Mouse (Mus musculus) forebrain, embryonic 14.5 days (tissue): ENCODE measurements around the gene Mycl. TPM values are rescaled to one million over a fixed set of nuclear protein-coding genes. Genes with fewer than 3 reads are reported as not detected.

Experiments
- ATAC-seq: fragments of 200-750 bp; cut with Nextera tagmentation; 2 replicates; pipeline ENCODE4 v1.8.0; 2017; ENCODE audit warnings: mild to moderate bottlenecking, moderate library complexity
- DNase-seq: peaks from one replicate; pipeline ENCODE4 v3.0.0-alpha.2; 2015; ENCODE audit warnings: low spot score
- H3K27ac ChIP-seq: fragments of 300-500 bp; sonication (generic); 2 replicates; pipeline ENCODE4 v1.5.1; 2014; ENCODE audit warnings: low read depth, mild to moderate bottlenecking, control low read depth, low read length, moderate library complexity
- H3K27me3 ChIP-seq: fragments of 300-500 bp; sonication (generic); replicated peaks from 2 replicates; pipeline ENCODE4 v1.6.1; 2014; ENCODE audit warnings: low read length, control low read depth, mixed read lengths; ENCODE audit not compliant: control insufficient read depth, insufficient read depth
- H3K36me3 ChIP-seq: fragments of 300-500 bp; sonication (generic); 2 replicates; pipeline ENCODE4 v1.6.1; 2014; ENCODE audit warnings: low read length, control low read depth; ENCODE audit not compliant: control insufficient read depth, insufficient read depth
- H3K4me1 ChIP-seq: fragments of 300-500 bp; sonication (generic); 2 replicates; pipeline ENCODE4 v1.6.1; 2014; ENCODE audit warnings: antibody characterized with exemption, low read length, control low read depth; ENCODE audit not compliant: control insufficient read depth, insufficient read depth
- H3K4me2 ChIP-seq: fragments of 300-500 bp; sonication (generic); 2 replicates; pipeline ENCODE4 v1.6.1; 2014; ENCODE audit warnings: mild to moderate bottlenecking, control low read depth, low read length
- H3K4me3 ChIP-seq: fragments of 300-500 bp; sonication (generic); 2 replicates; pipeline ENCODE4 v1.5.1; 2014; ENCODE audit warnings: low read depth, low read length, control low read depth
- H3K9ac ChIP-seq: fragments of 300-500 bp; sonication (generic); 2 replicates; pipeline ENCODE4 v1.6.1; 2014; ENCODE audit warnings: mild to moderate bottlenecking, low read length, control low read depth, moderate library complexity
- H3K9me3 ChIP-seq: fragments of 300-500 bp; sonication (generic); replicated peaks from 2 replicates; pipeline ENCODE4 v1.6.1; 2016; ENCODE audit warnings: low read length, control low read depth, mixed read lengths; ENCODE audit not compliant: control insufficient read depth
- WGBS: fragments of 180-500 bp; shearing (Covaris S2); extraction: QIAGEN DNeasy Blood & Tissue Kit; methylation state at CpG from one replicate; pipeline ENCODE4 v1.1.7; 2014; 5-methylcytosine and 5-hydroxymethylcytosine counted together
- polyA plus RNA-seq: library from polyadenylated mRNA; unstranded; fragments of >200 nt; fragmentation: Nextera tagmentation; extraction: Ambion mirVana; gene quantifications from 2 replicates; pipeline ENCODE4 v1.2.1, GENCODE M21; 2014

Mycl gene
- polyA plus RNA-seq, result 70.5 and 77.4 TPM in 2 replicates

DNA sequence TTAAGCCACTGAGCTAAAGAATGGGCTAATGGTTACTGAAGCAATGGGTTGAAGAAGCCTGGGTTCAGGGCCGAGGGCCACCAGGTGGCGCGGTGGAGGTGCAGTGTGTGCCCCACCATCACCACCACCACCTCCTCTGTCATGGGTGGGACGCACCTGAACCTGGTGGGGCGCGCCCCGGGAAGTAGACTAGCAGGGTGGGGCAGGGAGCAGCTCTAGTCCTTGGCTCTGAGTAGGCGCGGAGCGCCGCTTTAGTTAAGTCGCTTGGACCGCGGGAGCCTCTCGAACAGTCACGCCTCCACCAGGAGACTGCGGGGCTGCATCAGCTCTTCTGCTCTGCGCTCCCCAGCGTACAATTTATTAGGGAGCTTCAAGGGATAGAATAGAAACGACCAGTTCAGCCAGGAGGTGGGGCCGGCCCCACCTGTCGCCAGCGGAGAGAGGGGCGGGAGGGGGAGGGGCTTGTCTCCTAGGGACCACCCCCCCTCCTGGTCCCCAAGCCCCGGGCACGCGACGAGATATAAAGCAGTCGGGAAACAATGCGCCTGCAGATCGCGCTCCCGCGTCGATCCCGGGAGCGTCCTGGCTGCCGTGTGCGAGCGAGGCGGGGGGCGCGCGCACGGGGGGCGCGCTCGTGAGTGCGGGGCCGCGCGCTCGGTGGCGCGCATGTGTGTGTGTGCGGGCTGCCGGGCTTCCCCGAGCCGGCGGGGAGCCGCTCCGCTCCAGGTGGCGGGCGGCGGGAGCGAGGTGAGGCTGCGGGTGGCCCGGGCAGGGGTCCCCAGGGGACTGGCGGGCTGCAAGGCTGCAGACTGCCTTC is at the start of gene Mycl:
Gene Mycl, plus strand, starts transcription at position 249 of the 817 bp plus-strand sequence.
- DNase-seq, result peak; percentile 97
- Histone ChIP-seq H3K36me3 (peaks cover 8% of the 10 kb centered on the region), H3K4me2 (peak within 1 kb of the TSS; percentile 73), H3K4me1 (peaks cover 15% of the 10 kb centered on the region), H3K9ac (peak within 1 kb of the TSS; percentile 95), H3K27ac (peak within 1 kb of the TSS; percentile 94), H3K4me3 (peak within 1 kb of the TSS; percentile 91), H3K9me3 (no peaks in the 10 kb centered on the region), H3K27me3 (no peaks in the 10 kb centered on the region)
- peak; percentile 78 for ATAC-seq
- WGBS, result under 1% methylated on average over 67 of the region's 69 CpGs

GRCm38 (mm10) chr4:122947223-122947622 is 48.2 kb upstream of the Mycl start:
- ATAC-seq (no peak), DNase-seq (no peak)
- Histone ChIP-seq H3K4me3 (no peak overlapping the region), H3K36me3 (peaks cover 55% of the 10 kb centered on the region), H3K9ac (no peak overlapping the region), H3K4me1 (no peaks in the 10 kb centered on the region), H3K4me2 (no peak overlapping the region), H3K27ac (no peak overlapping the region), H3K27me3 (no peaks in the 10 kb centered on the region), H3K9me3 (no peaks in the 10 kb centered on the region)
- WGBS, result 88% methylated on average over 3 of the region's 3 CpGs

- Histone ChIP-seq H3K36me3 (peaks cover 56% of the 10 kb centered on the region), H3K9ac (no peak overlapping the region), H3K27ac (no peak overlapping the region), H3K4me1 (no peaks in the 10 kb centered on the region), H3K27me3 (no peaks in the 10 kb centered on the region), H3K4me3 (no peak overlapping the region), H3K9me3 (no peaks in the 10 kb centered on the region), H3K4me2 (no peak overlapping the region)
- no peak for DNase-seq
- no peak for ATAC-seq
- WGBS, result 97% methylated on average over 8 of the region's 8 CpGs
These were observed 46.4 kb upstream of the Mycl start for GRCm38 (mm10) chr4:122949096-122949495.

GRCm38 (mm10) chr4:122954680-122955411 is 40.6 kb upstream of the Mycl start:
- no peak for DNase-seq
- Histone ChIP-seq H3K27me3 (no peaks in the 10 kb centered on the region), H3K27ac (peak overlapping the region; percentile 87), H3K4me3 (peak overlapping the region; percentile 8), H3K9me3 (no peaks in the 10 kb centered on the region), H3K4me2 (peak overlapping the region; percentile 47), H3K9ac (peak overlapping the region; percentile 49), H3K36me3 (peaks cover 35% of the 10 kb centered on the region), H3K4me1 (peaks cover 29% of the 10 kb centered on the region)
- WGBS, result 61% methylated on average over 5 of the region's 5 CpGs
- ATAC-seq, result no peak

- peak overlapping the region; percentile 87 for H3K27ac ChIP-seq
- peak overlapping the region; percentile 47 for H3K4me2 ChIP-seq
- 6% methylated on average over 17 of the region's 17 CpGs for WGBS
- no peaks in the 10 kb centered on the region for H3K9me3 ChIP-seq
- H3K9ac ChIP-seq, result peak overlapping the region; percentile 49
- H3K4me3 ChIP-seq, result peak overlapping the region; percentile 8
- DNase-seq, result peak; percentile 94
- peaks cover 28% of the 10 kb centered on the region; the same call in 1 of the 2 replicates for H3K36me3 ChIP-seq
- peaks cover 32% of the 10 kb centered on the region for H3K4me1 ChIP-seq
- H3K27me3 ChIP-seq, result no peaks in the 10 kb centered on the region
- ATAC-seq, result peak; percentile 93
These were observed 39.9 kb upstream of the Mycl start for GRCm38 (mm10) chr4:122955412-122956136.

GRCm38 (mm10) chr4:122956301-122956700 is 39.2 kb upstream of the Mycl start:
- no peak overlapping the region for H3K27ac ChIP-seq

GRCm38 (mm10) chr4:122958491-122959031 is 36.9 kb upstream of the Mycl start:
- Histone ChIP-seq H3K9ac (no peak overlapping the region), H3K27ac (peak overlapping the region; percentile 44), H3K36me3 (peaks cover 8% of the 10 kb centered on the region; the same call in 1 of the 2 replicates), H3K27me3 (0 out of 2 replicates have a peak, but pooled peaks cover 3% of the 10 kb centered on the region), H3K4me3 (peak overlapping the region; percentile 62; the same call in 1 of the 2 replicates), H3K4me2 (peak overlapping the region; percentile 99), H3K9me3 (no peaks in the 10 kb centered on the region), H3K4me1 (peaks cover 47% of the 10 kb centered on the region)
- WGBS, result 60% methylated on average over 6 of the region's 6 CpGs
- ATAC-seq (no peak), DNase-seq (peak; percentile 58)

More at GRCm38 (mm10) chr4:122956301-122956700, 39.2 kb upstream of the Mycl start:
- WGBS, result 83% methylated on average over 5 of the region's 6 CpGs
- Histone ChIP-seq H3K9me3 (no peaks in the 10 kb centered on the region), H3K36me3 (peaks cover 21% of the 10 kb centered on the region; the same call in 1 of the 2 replicates), H3K9ac (no peak overlapping the region), H3K27me3 (0 out of 2 replicates have a peak, but pooled peaks cover 2% of the 10 kb centered on the region), H3K4me2 (no peak overlapping the region), H3K4me1 (peaks cover 34% of the 10 kb centered on the region), H3K4me3 (no peak overlapping the region)
- DNase-seq (no peak), ATAC-seq (no peak)

DNA sequence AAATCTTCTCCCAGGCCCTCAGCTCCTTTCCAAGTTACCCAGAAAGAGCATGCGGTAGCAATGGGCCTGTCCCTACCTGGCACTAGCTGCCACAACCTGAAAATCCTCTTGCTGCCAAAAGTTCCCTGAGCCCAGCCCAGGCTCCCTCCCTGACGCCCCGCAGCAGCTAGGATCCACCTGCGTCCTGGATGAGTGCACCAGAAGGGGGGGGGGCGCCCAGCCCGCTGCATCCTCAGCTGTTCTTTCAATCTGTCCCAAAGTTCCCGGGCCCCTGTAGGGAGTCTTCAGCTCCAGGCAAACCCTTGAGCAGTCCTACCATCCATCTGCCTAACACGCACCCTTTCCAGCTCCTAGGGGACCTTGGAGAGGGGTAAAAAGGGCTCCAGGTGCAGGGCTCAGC is 35.6 kb upstream of the Mycl start:
- ATAC-seq, result peak; percentile 5; the same call in 1 of the 2 replicates
- Histone ChIP-seq H3K27me3 (0 out of 2 replicates have a peak, but pooled peaks cover 3% of the 10 kb centered on the region), H3K36me3 (peaks cover 8% of the 10 kb centered on the region; the same call in 1 of the 2 replicates), H3K9me3 (no peaks in the 10 kb centered on the region), H3K4me1 (peaks cover 44% of the 10 kb centered on the region), H3K4me2 (peak overlapping the region; percentile 99), H3K4me3 (peak overlapping the region; percentile 62), H3K9ac (peak overlapping the region; percentile 74), H3K27ac (peak overlapping the region; percentile 27; the same call in 1 of the 2 replicates)
- 4% methylated on average over 8 of the region's 8 CpGs for WGBS
- DNase-seq, result peak; percentile 39
